Mouse (Mus musculus): ENCODE data around the gene Sobp.
A peak's percentile ranks its signal among the peaks of the same experiment; 100 is the strongest.

Sobp gene

GRCm38 (mm10) chr10:42987594-42988052 is 186.7 kb downstream of the Sobp start:
- DNase-seq: peak; percentile 45

- DNase-seq: no peak
Measured at GRCm38 (mm10) chr10:42984886-42985285, 189.4 kb downstream of the Sobp start.

- DNase-seq: no peak
Measured at GRCm38 (mm10) chr10:42980999-42981757, 193.2 kb downstream of the Sobp start.

- no peak for DNase-seq
Measured at GRCm38 (mm10) chr10:42978346-42978745, 196.0 kb downstream of the Sobp start.

GRCm38 (mm10) chr10:42976577-42976976 is 197.8 kb downstream of the Sobp start:
- no peak for DNase-seq

GRCm38 (mm10) chr10:42973537-42973936 is 200.8 kb downstream of the Sobp start:
- DNase-seq: no peak

- peak; percentile 80 for DNase-seq
Measured at GRCm38 (mm10) chr10:42972504-42973172, 201.7 kb downstream of the Sobp start.

- no peak for DNase-seq
Measured at GRCm38 (mm10) chr10:42968332-42968731, 206.0 kb downstream of the Sobp start.

- DNase-seq: no peak
Measured at GRCm38 (mm10) chr10:42963061-42963460, 211.3 kb downstream of the Sobp start.

- DNase-seq: peak; percentile 45
Measured at GRCm38 (mm10) chr10:42962655-42963054, 211.7 kb downstream of the Sobp start.

GRCm38 (mm10) chr10:42962181-42962601 is 212.1 kb downstream of the Sobp start:
- peak; percentile 21 for DNase-seq

- no peak for DNase-seq
Measured at GRCm38 (mm10) chr10:42961771-42962170, 212.6 kb downstream of the Sobp start.

GRCm38 (mm10) chr10:42958686-42959085 is 215.6 kb downstream of the Sobp start:
- DNase-seq: no peak

GRCm38 (mm10) chr10:42957881-42958651 is 216.3 kb downstream of the Sobp start:
- peak; percentile 68 for DNase-seq

- DNase-seq: no peak
Measured at GRCm38 (mm10) chr10:42955205-42955604, 219.1 kb downstream of the Sobp start.

GRCm38 (mm10) chr10:42953601-42954000 is 220.7 kb downstream of the Sobp start:
- no peak for DNase-seq
